Mouse (Mus musculus) bone marrow macrophage, adult 2 months (primary cell): ENCODE data around the gene Gm11444.

Experiments used
- CTCF ChIP-seq: IDR thresholded peaks from 2 replicates; pipeline ENCODE4 v1.5.1; 2012; ENCODE audit warnings: low read depth, mild to moderate bottlenecking, low read length, moderate library complexity
- POLR2A ChIP-seq: IDR thresholded peaks from 2 replicates; pipeline ENCODE4 v1.6.1; 2012; ENCODE audit warnings: mild to moderate bottlenecking, low read depth, low read length, borderline replicate concordance

DNA sequence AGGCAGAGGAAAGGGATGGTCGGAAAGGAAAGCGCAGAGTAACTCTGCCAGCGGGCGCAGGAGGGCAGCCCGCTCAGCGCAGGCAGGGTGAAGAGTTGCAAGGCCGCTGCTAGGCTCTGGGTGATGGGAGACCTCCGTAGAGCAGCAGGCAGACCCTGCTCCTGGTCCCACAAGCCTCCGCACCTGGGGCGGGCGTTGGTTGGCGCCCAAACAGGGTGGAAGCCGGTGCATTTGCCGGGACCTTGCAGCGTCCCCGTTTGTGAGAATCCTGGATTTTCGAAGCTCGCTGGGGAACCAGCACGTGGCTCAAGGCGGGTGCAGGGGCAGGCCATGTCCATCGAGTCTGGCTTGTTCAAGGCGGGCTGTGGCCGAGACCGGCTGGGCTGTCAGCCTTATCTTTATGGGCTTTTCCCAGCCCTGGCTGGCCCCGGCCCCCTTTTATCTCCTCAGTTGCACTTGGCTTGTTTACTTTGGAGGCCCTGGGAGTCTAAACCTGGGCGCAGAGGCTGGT is 38.4 kb upstream of the Gm11444 start:
- no peak for TF ChIP-seq CTCF
- no peak for TF ChIP-seq POLR2A
